Mouse (Mus musculus) testis, adult 2 months (tissue): ENCODE measurements at regions not wholly inside any gene's neighbourhood (a gene's known extent, or its start where the extent isn't known, plus 50 kb on each side); places are given as distances from the start of the nearest gene placed in this dataset.

Experiments
- H3K27ac ChIP-seq: fragments of 200-500 bp; 2 replicates; pipeline ENCODE4 v1.5.1; 2012; ENCODE audit warnings: low read depth, low read length; ENCODE audit not compliant: control insufficient read depth, insufficient read depth
- H3K27me3 ChIP-seq: fragments of 200-500 bp; 2 replicates; pipeline ENCODE4 v1.6.1; 2012; ENCODE audit warnings: mild to moderate bottlenecking, low read length, moderate library complexity; ENCODE audit not compliant: control insufficient read depth, insufficient read depth
- H3K36me3 ChIP-seq: fragments of 200-500 bp; 2 replicates; pipeline ENCODE4 v1.6.1; 2012; ENCODE audit warnings: mild to moderate bottlenecking, low read length; ENCODE audit not compliant: control insufficient read depth, insufficient read depth
- H3K4me1 ChIP-seq: fragments of 200-500 bp; 2 replicates; pipeline ENCODE4 v1.6.1; 2012; ENCODE audit warnings: low read length; ENCODE audit not compliant: control insufficient read depth, insufficient read depth
- H3K4me3 ChIP-seq: fragments of 200-500 bp; 2 replicates; pipeline ENCODE4 v1.5.1; 2012; ENCODE audit warnings: low read depth, mild to moderate bottlenecking, low read length, moderate library complexity, mixed read lengths; ENCODE audit not compliant: control insufficient read depth
- CTCF ChIP-seq: fragments of 200-500 bp; IDR thresholded peaks from 2 replicates; pipeline ENCODE4 v1.5.1; 2012; ENCODE audit warnings: low read depth, mild to moderate bottlenecking, inconsistent platforms, low read length, moderate library complexity; ENCODE audit not compliant: control insufficient read depth, insufficient read depth, insufficient replicate concordance
- POLR2A ChIP-seq: fragments of 200-500 bp; IDR thresholded peaks from 2 replicates; pipeline ENCODE4 v1.6.1; 2012; ENCODE audit warnings: low read depth, mild to moderate bottlenecking, inconsistent platforms, low read length, moderate library complexity; ENCODE audit not compliant: control insufficient read depth

GRCm38 (mm10) chr8:12019272-12019671 is 179.0 kb downstream of the Tex29 start:
- TF ChIP-seq POLR2A (no peak), CTCF (no peak)
- no peak overlapping the region for H3K4me3 ChIP-seq
- no peaks in the 10 kb centered on the region for H3K36me3 ChIP-seq
- no peak overlapping the region for H3K27ac ChIP-seq
- H3K4me1 ChIP-seq = no peaks in the 10 kb centered on the region; the same call in 1 of the 2 replicates
- no peaks in the 10 kb centered on the region for H3K27me3 ChIP-seq

DNA sequence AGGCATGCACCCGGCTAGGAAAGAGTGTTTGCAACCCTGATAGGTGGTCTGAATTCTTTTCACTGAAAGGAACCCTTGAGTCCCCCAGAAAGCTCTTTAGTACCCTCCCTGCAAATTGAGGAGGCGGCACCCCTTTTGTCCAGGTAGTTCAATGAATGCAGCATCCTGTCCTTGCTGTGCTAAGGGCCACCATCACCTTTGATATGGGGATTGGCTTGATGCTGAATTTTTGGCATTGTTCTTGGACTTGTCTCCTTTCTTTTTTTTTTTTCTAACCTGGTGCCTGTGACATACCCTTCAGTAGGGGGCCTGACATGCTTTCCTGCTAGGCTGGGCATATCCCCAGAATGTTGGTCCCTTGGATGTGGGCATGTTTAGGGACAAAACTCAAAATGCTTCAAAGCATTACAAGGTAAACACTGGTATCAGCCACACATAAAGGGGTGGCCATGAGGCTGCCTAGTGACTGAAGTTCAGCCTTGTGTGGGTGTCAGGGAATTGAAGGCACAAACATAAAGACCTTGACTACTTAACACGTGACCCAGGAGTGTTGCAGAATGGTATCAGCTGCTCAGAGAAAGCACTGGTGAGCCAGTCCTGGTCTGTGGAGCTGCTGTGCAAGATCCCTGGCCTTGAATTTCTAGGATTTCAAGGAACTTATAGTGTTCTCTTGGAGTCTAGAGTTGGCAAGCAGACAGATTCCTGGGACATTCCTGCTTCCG is 183.6 kb downstream of the Tex29 start:
- H3K36me3 ChIP-seq = no peaks in the 10 kb centered on the region
- no peaks in the 10 kb centered on the region for H3K4me1 ChIP-seq
- no peaks in the 10 kb centered on the region for H3K27me3 ChIP-seq
- TF ChIP-seq POLR2A (no peak), CTCF (no peak)
- H3K4me3 ChIP-seq = no peak overlapping the region
- H3K27ac ChIP-seq = no peak overlapping the region

DNA sequence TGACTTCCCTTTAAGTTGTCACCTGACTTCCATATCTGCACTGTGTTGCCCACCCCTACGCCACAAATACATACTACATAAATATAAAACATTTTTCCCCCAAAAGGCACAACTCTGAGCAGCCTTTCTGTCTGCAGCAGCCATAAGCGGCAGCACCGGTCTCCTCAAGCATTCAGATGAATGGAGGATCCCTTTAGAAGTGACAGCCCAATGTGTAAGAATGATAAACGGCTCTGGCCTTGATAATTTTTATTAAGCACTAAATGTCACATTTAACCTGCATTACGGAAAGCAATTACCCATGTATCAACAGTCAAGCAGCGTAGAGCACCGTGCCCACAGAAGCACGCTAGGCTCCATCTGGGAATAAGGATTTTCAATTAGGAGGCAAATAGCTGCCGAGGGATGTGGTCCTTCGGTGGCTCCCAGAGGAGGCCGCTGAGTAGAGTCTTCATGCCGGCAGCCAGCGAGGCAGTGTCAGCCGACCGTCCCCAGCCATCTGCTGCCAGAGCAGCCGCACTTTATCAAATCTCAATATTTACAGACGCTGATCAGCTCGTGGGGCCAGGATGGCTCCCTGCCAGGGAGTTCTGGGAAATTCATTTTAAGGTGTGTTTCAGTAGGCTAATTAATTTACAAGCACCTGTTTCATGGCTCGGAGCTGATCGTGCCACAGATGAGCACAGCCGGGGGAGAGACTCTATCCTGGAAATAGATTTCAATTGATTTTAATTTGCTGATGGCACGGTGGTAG is 190.3 kb downstream of the Tex29 start:
- Histone ChIP-seq H3K27ac (no peak overlapping the region), H3K4me1 (no peaks in the 10 kb centered on the region), H3K4me3 (no peak overlapping the region), H3K36me3 (no peaks in the 10 kb centered on the region), H3K27me3 (no peaks in the 10 kb centered on the region)
- TF ChIP-seq POLR2A (no peak), CTCF (no peak)

- H3K27ac ChIP-seq = no peak overlapping the region
- no peaks in the 10 kb centered on the region for H3K4me1 ChIP-seq
- H3K4me3 ChIP-seq = no peak overlapping the region
- no peaks in the 10 kb centered on the region for H3K36me3 ChIP-seq
- no peak for TF ChIP-seq CTCF
- TF ChIP-seq POLR2A = no peak
- H3K27me3 ChIP-seq = no peaks in the 10 kb centered on the region
These were observed 191.5 kb downstream of the Tex29 start for GRCm38 (mm10) chr8:12031796-12032195.

GRCm38 (mm10) chr8:12032386-12032785 is 192.1 kb downstream of the Tex29 start:
- TF ChIP-seq CTCF (no peak), POLR2A (no peak)
- H3K4me1 ChIP-seq = no peaks in the 10 kb centered on the region
- H3K27me3 ChIP-seq = no peaks in the 10 kb centered on the region
- H3K4me3 ChIP-seq = no peak overlapping the region
- H3K36me3 ChIP-seq = no peaks in the 10 kb centered on the region
- no peak overlapping the region for H3K27ac ChIP-seq

DNA sequence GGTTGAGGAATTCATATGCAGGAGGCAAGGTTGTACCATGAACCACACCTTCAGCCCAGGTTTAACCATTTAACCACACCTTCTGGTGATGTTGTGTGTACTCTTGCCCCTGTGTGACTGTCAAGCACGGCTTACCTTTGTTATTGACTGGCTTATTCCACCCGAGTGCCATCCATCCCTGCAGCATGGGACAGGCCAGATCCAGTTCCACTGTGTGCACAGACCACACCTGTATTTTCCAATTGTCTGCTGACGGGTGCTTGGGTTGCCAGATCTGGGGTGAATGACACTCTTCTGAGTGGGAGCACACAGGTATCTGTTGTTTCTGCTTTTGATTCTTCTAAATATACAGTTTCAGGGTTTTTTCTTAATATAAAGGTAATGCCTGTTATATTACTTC is 196.1 kb downstream of the Tex29 start:
- no peaks in the 10 kb centered on the region for H3K27me3 ChIP-seq
- TF ChIP-seq POLR2A = no peak
- TF ChIP-seq CTCF = no peak
- H3K4me3 ChIP-seq = no peak overlapping the region
- H3K36me3 ChIP-seq = no peaks in the 10 kb centered on the region
- H3K4me1 ChIP-seq = no peaks in the 10 kb centered on the region
- H3K27ac ChIP-seq = no peak overlapping the region

- Histone ChIP-seq H3K4me1 (no peaks in the 10 kb centered on the region), H3K36me3 (no peaks in the 10 kb centered on the region), H3K27me3 (no peaks in the 10 kb centered on the region), H3K4me3 (no peak overlapping the region), H3K27ac (no peak overlapping the region)
- TF ChIP-seq POLR2A (no peak), CTCF (no peak)
These were observed 200.7 kb downstream of the Tex29 start for GRCm38 (mm10) chr8:12040924-12041323.
